Mouse (Mus musculus) megakaryocyte-erythroid progenitor cell, adult 5-6 weeks (primary cell): ENCODE results near the gene St3gal3. TPM values are rescaled to one million over a fixed set of nuclear protein-coding genes. Genes with fewer than 3 reads are reported as not detected.

ENCODE experiments used
- ATAC-seq: replicated peaks from 2 replicates; pipeline ENCODE4 v1.8.0; 2016; ENCODE audit warnings: mild to moderate bottlenecking, inconsistent platforms; ENCODE audit not compliant: severe bottlenecking, poor library complexity, low FRiP score, low TSS enrichment
- total RNA-seq, 2 experiments: library from RNA; stranded (forward) in 1 of 2; stranded (reverse) in 1 of 2; fragments of 200-1000, 215-1000 nt in 1 of 2; fragments of >200 nt in 1 of 2; fragmentation: Nextera tagmentation in 1 of 2; gene quantifications; 2 replicates each; pipeline ENCODE4 v1.2.3; 2014 to 2017

St3gal3 gene
- total RNA-seq, 2 experiments from 2014 or later: 6.6 to 14.1 TPM

GRCm38 (mm10) chr4:118031776-118032170 lies 102.9 kb downstream of the St3gal3 start:
- no peak for ATAC-seq

GRCm38 (mm10) chr4:118031132-118031775 lies 103.5 kb downstream of the St3gal3 start:
- ATAC-seq: no peak

GRCm38 (mm10) chr4:118030330-118030729 lies 104.4 kb downstream of the St3gal3 start:
- no peak for ATAC-seq

- no peak for ATAC-seq
Observed at GRCm38 (mm10) chr4:118029892-118030291, 104.8 kb downstream of the St3gal3 start.

- ATAC-seq: no peak
Observed at GRCm38 (mm10) chr4:118028994-118029393, 105.7 kb downstream of the St3gal3 start.

GRCm38 (mm10) chr4:118025931-118026330 lies 108.8 kb downstream of the St3gal3 start:
- no peak for ATAC-seq

GRCm38 (mm10) chr4:118025381-118025780 lies 109.3 kb downstream of the St3gal3 start:
- 0 out of 2 replicates have a peak, but pooled peaks have one; percentile 18 for ATAC-seq

GRCm38 (mm10) chr4:118022811-118023210 lies 111.9 kb downstream of the St3gal3 start:
- no peak for ATAC-seq

- no peak for ATAC-seq
Observed at GRCm38 (mm10) chr4:118022406-118022805, 112.3 kb downstream of the St3gal3 start.

GRCm38 (mm10) chr4:118019640-118020039 lies 115.1 kb downstream of the St3gal3 start:
- ATAC-seq: no peak

- no peak for ATAC-seq
Observed at GRCm38 (mm10) chr4:118019218-118019617, 115.5 kb downstream of the St3gal3 start.

- ATAC-seq: no peak
Observed at GRCm38 (mm10) chr4:118017021-118017805, 117.5 kb downstream of the St3gal3 start.

GRCm38 (mm10) chr4:118016323-118016911 lies 118.3 kb downstream of the St3gal3 start:
- ATAC-seq: no peak

- ATAC-seq: no peak
Observed at GRCm38 (mm10) chr4:118015636-118016035, 119.1 kb downstream of the St3gal3 start.

GRCm38 (mm10) chr4:118015126-118015525 lies 119.6 kb downstream of the St3gal3 start:
- no peak for ATAC-seq

- ATAC-seq: no peak
Observed at GRCm38 (mm10) chr4:118010661-118011173, 124.0 kb downstream of the St3gal3 start.

- ATAC-seq: no peak
Observed at GRCm38 (mm10) chr4:118008433-118009033, 126.2 kb downstream of the St3gal3 start.

GRCm38 (mm10) chr4:118001355-118001754 lies 133.4 kb downstream of the St3gal3 start:
- no peak for ATAC-seq

- no peak for ATAC-seq
Observed at GRCm38 (mm10) chr4:118000605-118001208, 134.0 kb downstream of the St3gal3 start.
